Mouse (Mus musculus): ENCODE results near the gene Napsa. TPM values are rescaled to one million over a fixed set of nuclear protein-coding genes. Genes with fewer than 3 reads are reported as not detected.

Napsa gene
- total RNA-seq, 1 experiment, result 13.7 TPM

GRCm38 (mm10) chr7:44585606-44586005 is 13.4 kb downstream of the Napsa start:
- no peak for DNase-seq (ENCODE audit: low read depth, low spot score)
- TF ChIP-seq ZC3H11A (IDR thresholded peaks at IDR 0.05; ENCODE audit: borderline replicate concordance, low read depth, low read length), result no peak
- TF ChIP-seq MAFK (IDR thresholded peaks at IDR 0.05; ENCODE audit: insufficient read depth, low read depth, low read length), result no peak
- TF ChIP-seq CHD2 (IDR thresholded peaks at IDR 0.05; ENCODE audit: low read depth, low read length), result no peak
- H3K9me3 ChIP-seq (ENCODE audit: control insufficient read depth, insufficient read depth, low read depth, low read length), result no peaks in the 10 kb centered on the region
- in situ Hi-C loops (cut with MboI; ENCODE audit: low sequenced_read_pairs in 2 of 2, unreplicated experiment in 2 of 2), result no loop called here
- H3K36me3 ChIP-seq (ENCODE audit: control insufficient read depth, insufficient read depth, low read length, poor library complexity, severe bottlenecking), result no peaks in the 10 kb centered on the region
- peaks cover 0 to 10% of the 10 kb centered on the region in 2 experiments; a peak in 2 of 4 replicates for H3K4me1 ChIP-seq (ENCODE audit: control insufficient read depth in 2 of 2, insufficient read depth in 2 of 2, low read length in 2 of 2, poor library complexity in 1 of 2)
- H3K9ac ChIP-seq (ENCODE audit: insufficient read depth, low read depth, low read length, poor library complexity, severe bottlenecking), result no peak overlapping the region
- H3K4me3 ChIP-seq (ENCODE audit: insufficient read depth in 1 of 2, low read depth in 1 of 2, low read length in 2 of 2, poor library complexity in 1 of 2, severe bottlenecking in 1 of 2), result no peak overlapping the region
- no peak overlapping the region for H3K27ac ChIP-seq (ENCODE audit: insufficient read depth, low read depth, low read length, poor library complexity, severe bottlenecking)

- TF ChIP-seq MAFK (IDR thresholded peaks at IDR 0.05; ENCODE audit: insufficient read depth, low read depth, low read length), result no peak
- no peak for TF ChIP-seq CHD2 (IDR thresholded peaks at IDR 0.05; ENCODE audit: low read depth, low read length)
- TF ChIP-seq ZC3H11A (IDR thresholded peaks at IDR 0.05; ENCODE audit: borderline replicate concordance, low read depth, low read length), result no peak
- no peak for TF ChIP-seq ZNF384 (IDR thresholded peaks at IDR 0.05; ENCODE audit: low read depth, low read length)
- TF ChIP-seq HCFC1 (IDR thresholded peaks at IDR 0.05; ENCODE audit: borderline replicate concordance, insufficient read depth, low read length), result no peak
- in situ Hi-C loops (cut with MboI; ENCODE audit: low sequenced_read_pairs in 2 of 2, unreplicated experiment in 2 of 2), result no loop called here
- Histone ChIP-seq H3K27ac (ENCODE audit: insufficient read depth, low read depth, low read length, poor library complexity, severe bottlenecking) (no peak overlapping the region), H3K36me3 (ENCODE audit: control insufficient read depth, insufficient read depth, low read length, poor library complexity, severe bottlenecking) (no peaks in the 10 kb centered on the region), H3K9me3 (ENCODE audit: control insufficient read depth, insufficient read depth, low read depth, low read length) (no peaks in the 10 kb centered on the region), H3K9ac (ENCODE audit: insufficient read depth, low read depth, low read length, poor library complexity, severe bottlenecking) (peak overlapping the region; percentile 62; the same call in 1 of the 2 replicates), H3K4me3 (ENCODE audit: insufficient read depth in 1 of 2, low read depth in 1 of 2, low read length in 2 of 2, poor library complexity in 1 of 2, severe bottlenecking in 1 of 2) (peak overlapping the region; percentile 33 to 74; a peak in 3 of 4 replicates), H3K4me1 (ENCODE audit: control insufficient read depth in 2 of 2, insufficient read depth in 2 of 2, low read length in 2 of 2, poor library complexity in 1 of 2) (peaks cover 0 to 8% of the 10 kb centered on the region in 2 experiments; a peak in 2 of 4 replicates)
- DNase-seq (ENCODE audit: low read depth, low spot score), result no peak
Observed at GRCm38 (mm10) chr7:44586518-44586917, 14.3 kb downstream of the Napsa start.

- H3K9me3 ChIP-seq (ENCODE audit: control insufficient read depth, insufficient read depth, low read depth, low read length), result no peaks in the 10 kb centered on the region
- peak overlapping the region; percentile 4; the same call in 1 of the 2 replicates for H3K9ac ChIP-seq (ENCODE audit: insufficient read depth, low read depth, low read length, poor library complexity, severe bottlenecking)
- in situ Hi-C loops (cut with MboI; ENCODE audit: low sequenced_read_pairs in 2 of 2, unreplicated experiment in 2 of 2), result no loop called here
- no peaks in the 10 kb centered on the region for H3K36me3 ChIP-seq (ENCODE audit: control insufficient read depth, insufficient read depth, low read length, poor library complexity, severe bottlenecking)
- H3K27ac ChIP-seq (ENCODE audit: insufficient read depth, low read depth, low read length, poor library complexity, severe bottlenecking), result no peak overlapping the region
- peak overlapping the region; percentile 46 to 74 for H3K4me3 ChIP-seq (ENCODE audit: insufficient read depth in 1 of 2, low read depth in 1 of 2, low read length in 2 of 2, poor library complexity in 1 of 2, severe bottlenecking in 1 of 2)
- H3K4me1 ChIP-seq (ENCODE audit: control insufficient read depth in 2 of 2, insufficient read depth in 2 of 2, low read length in 2 of 2, poor library complexity in 1 of 2), result peaks cover 2 to 7% of the 10 kb centered on the region in 2 experiments; a peak in 2 of 4 replicates
- TF ChIP-seq HCFC1 (IDR thresholded peaks at IDR 0.05; ENCODE audit: borderline replicate concordance, insufficient read depth, low read length), result peak; percentile 98
- TF ChIP-seq MAFK (IDR thresholded peaks at IDR 0.05; ENCODE audit: insufficient read depth, low read depth, low read length), result no peak
- peak; percentile 64 for DNase-seq (ENCODE audit: low read depth, low spot score)
Observed at GRCm38 (mm10) chr7:44586930-44587329, 14.8 kb downstream of the Napsa start.

GRCm38 (mm10) chr7:44587676-44588075 is 15.5 kb downstream of the Napsa start:
- H3K4me3 ChIP-seq (ENCODE audit: insufficient read depth in 1 of 2, low read depth in 1 of 2, low read length in 2 of 2, poor library complexity in 1 of 2, severe bottlenecking in 1 of 2), result no peak overlapping the region
- no peaks in the 10 kb centered on the region for H3K9me3 ChIP-seq (ENCODE audit: control insufficient read depth, insufficient read depth, low read depth, low read length)
- H3K4me1 ChIP-seq (ENCODE audit: control insufficient read depth in 2 of 2, insufficient read depth in 2 of 2, low read length in 2 of 2, poor library complexity in 1 of 2), result peaks cover 3 to 13% of the 10 kb centered on the region in 2 experiments; a peak in 2 of 4 replicates
- H3K36me3 ChIP-seq (ENCODE audit: control insufficient read depth, insufficient read depth, low read length, poor library complexity, severe bottlenecking), result no peaks in the 10 kb centered on the region
- DNase-seq (ENCODE audit: low read depth, low spot score), result no peak
- no peak for TF ChIP-seq CHD2 (IDR thresholded peaks at IDR 0.05; ENCODE audit: low read depth, low read length)
- TF ChIP-seq ZNF384 (IDR thresholded peaks at IDR 0.05; ENCODE audit: low read depth, low read length), result no peak
- no peak overlapping the region for H3K27ac ChIP-seq (ENCODE audit: insufficient read depth, low read depth, low read length, poor library complexity, severe bottlenecking)
- no peak overlapping the region for H3K9ac ChIP-seq (ENCODE audit: insufficient read depth, low read depth, low read length, poor library complexity, severe bottlenecking)
- in situ Hi-C loops (cut with MboI; ENCODE audit: low sequenced_read_pairs in 2 of 2, unreplicated experiment in 2 of 2), result no loop called here

- no peak overlapping the region for H3K9ac ChIP-seq (ENCODE audit: insufficient read depth, low read depth, low read length, poor library complexity, severe bottlenecking)
- H3K4me1 ChIP-seq (ENCODE audit: control insufficient read depth in 2 of 2, insufficient read depth in 2 of 2, low read length in 2 of 2, poor library complexity in 1 of 2), result peaks cover 3 to 18% of the 10 kb centered on the region in 2 experiments; a peak in 2 of 4 replicates
- in situ Hi-C loops (cut with MboI; ENCODE audit: low sequenced_read_pairs in 2 of 2, unreplicated experiment in 2 of 2), result no loop called here
Observed at GRCm38 (mm10) chr7:44588338-44588737, 16.2 kb downstream of the Napsa start.

More at GRCm38 (mm10) chr7:44588338-44588737, 16.2 kb downstream of the Napsa start:
- H3K9me3 ChIP-seq (ENCODE audit: control insufficient read depth, insufficient read depth, low read depth, low read length), result no peaks in the 10 kb centered on the region
- no peak overlapping the region for H3K27ac ChIP-seq (ENCODE audit: insufficient read depth, low read depth, low read length, poor library complexity, severe bottlenecking)
- H3K4me3 ChIP-seq (ENCODE audit: insufficient read depth in 1 of 2, low read depth in 1 of 2, low read length in 2 of 2, poor library complexity in 1 of 2, severe bottlenecking in 1 of 2), result peak overlapping the region in 1 of 2 experiments; percentile 78; a peak in 2 of 4 replicates
- TF ChIP-seq MAFK (IDR thresholded peaks at IDR 0.05; ENCODE audit: insufficient read depth, low read depth, low read length) (no peak), ZNF384 (IDR thresholded peaks at IDR 0.05; ENCODE audit: low read depth, low read length) (no peak), ZC3H11A (IDR thresholded peaks at IDR 0.05; ENCODE audit: borderline replicate concordance, low read depth, low read length) (no peak), CHD2 (IDR thresholded peaks at IDR 0.05; ENCODE audit: low read depth, low read length) (no peak), HCFC1 (IDR thresholded peaks at IDR 0.05; ENCODE audit: borderline replicate concordance, insufficient read depth, low read length) (no peak)
- H3K36me3 ChIP-seq (ENCODE audit: control insufficient read depth, insufficient read depth, low read length, poor library complexity, severe bottlenecking), result no peaks in the 10 kb centered on the region
- DNase-seq (ENCODE audit: low read depth, low spot score), result no peak
